Mouse (Mus musculus) heart, adult 2 months (tissue): ENCODE measurements around the gene Pdgfra.

ENCODE experiments used
- CTCF ChIP-seq: fragments of 200-600 bp; IDR thresholded peaks from 2 replicates; pipeline ENCODE4 v1.8.1; 2022; ENCODE audit warnings: antibody characterized with exemption, mild to moderate bottlenecking, moderate library complexity
- POLR2A ChIP-seq: fragments of 200-500 bp; IDR thresholded peaks from 2 replicates; pipeline ENCODE4 v1.6.1; 2011; ENCODE audit warnings: mild to moderate bottlenecking, low read depth, low read length, control low read depth; ENCODE audit not compliant: insufficient read depth

DNA sequence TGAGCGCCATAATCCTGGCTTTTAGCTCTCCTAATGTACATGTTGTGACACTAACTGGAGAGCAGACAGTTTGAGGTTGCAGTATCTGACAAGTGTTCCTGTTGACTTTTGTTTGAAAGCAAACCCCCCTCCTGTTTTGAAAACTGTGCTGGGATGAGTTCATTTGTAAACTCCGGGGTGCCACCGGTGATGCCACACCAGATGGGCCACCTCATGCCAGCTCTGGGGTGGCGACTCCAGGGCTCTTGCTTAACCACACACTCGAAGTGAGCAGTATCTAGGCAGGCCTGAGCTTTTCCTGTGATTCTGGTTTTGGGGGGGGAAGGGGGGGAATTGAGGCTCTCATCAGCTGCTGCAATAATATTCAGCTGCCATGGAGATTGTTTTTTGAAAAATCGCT, 31.6 kb downstream of the Pdgfra start:
- TF ChIP-seq POLR2A (no peak), CTCF (no peak)
